Mouse (Mus musculus) heart, postnatal 14 days (tissue): Measurements from ENCODE around the gene Cry2. TPM values are rescaled to one million over a fixed set of nuclear protein-coding genes. Genes with fewer than 3 reads are reported as not detected.

ENCODE experiments used
- DNase-seq, 2 experiments: peaks; one replicate each; pipeline ENCODE4 v3.0.0; 2021 to 2022
- intact Hi-C: fragments of 180-260 bp; cut with DNase I; formaldehyde crosslinking; loops from one replicate; pipeline ENCODE4 v1.15.1; 2025
- total RNA-seq, 2 experiments: library from RNA; stranded (reverse); gene quantifications; 2 replicates each; pipeline ENCODE4 v1.2.3; 2021

Gene Cry2
- total RNA-seq, 2 experiments from 2014 or later, result 20.9 to 26.6 TPM

DNA sequence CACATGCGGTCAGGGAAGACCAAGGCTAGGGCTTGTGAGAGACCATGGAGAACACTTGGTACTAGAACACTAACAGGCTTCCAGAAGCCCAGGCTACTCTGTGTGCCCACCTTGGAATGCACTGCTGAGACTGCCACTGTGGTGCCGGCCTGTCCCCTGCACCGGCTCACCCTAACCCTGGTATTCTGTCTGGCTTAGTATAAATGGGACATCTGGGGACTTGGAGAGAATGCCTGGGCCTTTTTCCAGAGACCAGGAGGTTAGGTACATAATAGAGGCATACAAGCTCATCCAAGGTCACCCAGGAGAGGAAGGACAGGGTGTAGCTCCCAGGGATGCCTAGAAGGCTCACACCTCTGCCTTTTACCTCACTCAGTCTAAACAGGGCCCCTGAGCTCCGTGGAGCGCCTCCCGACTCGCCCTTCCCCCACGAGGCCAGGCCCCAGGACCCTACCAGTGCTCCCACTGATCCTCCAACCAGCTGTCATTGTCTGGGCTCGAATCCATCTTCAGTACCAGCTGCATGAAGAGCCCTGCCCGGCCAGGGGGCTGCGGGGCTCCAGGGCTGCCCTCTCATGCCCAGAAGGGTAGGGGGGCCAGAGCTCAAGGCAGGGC, 42.0 kb downstream of the Cry2 start:
- DNase-seq, result no peak
- intact Hi-C loops, result no loop called here

GRCm38 (mm10) chr2:92391116-92391515, 42.7 kb downstream of the Cry2 start:
- no peak for DNase-seq
- intact Hi-C loops, result no loop called here

GRCm38 (mm10) chr2:92390206-92390930, 43.5 kb downstream of the Cry2 start:
- intact Hi-C loops, result no loop called here
- peak; percentile 38 to 43 for DNase-seq

DNA sequence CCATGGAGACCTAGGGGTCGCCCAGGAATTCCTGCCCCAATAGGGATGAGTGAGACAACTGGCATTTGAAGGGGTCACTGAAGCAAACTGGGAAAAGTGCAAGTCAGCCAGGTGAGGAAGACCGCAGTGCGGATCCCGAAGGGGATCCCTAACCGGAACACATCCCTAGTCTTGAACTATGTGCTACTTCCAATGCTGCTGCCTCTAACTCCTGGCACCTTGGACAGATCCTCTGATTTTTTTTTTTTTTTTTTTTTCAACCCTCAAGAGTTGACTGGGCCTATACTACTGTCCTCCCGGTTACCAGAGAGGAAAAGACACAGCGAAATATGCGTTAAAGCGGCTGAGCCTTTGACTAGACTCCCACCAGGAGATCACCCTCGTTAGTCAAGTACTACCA, 44.2 kb downstream of the Cry2 start:
- DNase-seq, result no peak
- intact Hi-C loops, result no loop called here

DNA sequence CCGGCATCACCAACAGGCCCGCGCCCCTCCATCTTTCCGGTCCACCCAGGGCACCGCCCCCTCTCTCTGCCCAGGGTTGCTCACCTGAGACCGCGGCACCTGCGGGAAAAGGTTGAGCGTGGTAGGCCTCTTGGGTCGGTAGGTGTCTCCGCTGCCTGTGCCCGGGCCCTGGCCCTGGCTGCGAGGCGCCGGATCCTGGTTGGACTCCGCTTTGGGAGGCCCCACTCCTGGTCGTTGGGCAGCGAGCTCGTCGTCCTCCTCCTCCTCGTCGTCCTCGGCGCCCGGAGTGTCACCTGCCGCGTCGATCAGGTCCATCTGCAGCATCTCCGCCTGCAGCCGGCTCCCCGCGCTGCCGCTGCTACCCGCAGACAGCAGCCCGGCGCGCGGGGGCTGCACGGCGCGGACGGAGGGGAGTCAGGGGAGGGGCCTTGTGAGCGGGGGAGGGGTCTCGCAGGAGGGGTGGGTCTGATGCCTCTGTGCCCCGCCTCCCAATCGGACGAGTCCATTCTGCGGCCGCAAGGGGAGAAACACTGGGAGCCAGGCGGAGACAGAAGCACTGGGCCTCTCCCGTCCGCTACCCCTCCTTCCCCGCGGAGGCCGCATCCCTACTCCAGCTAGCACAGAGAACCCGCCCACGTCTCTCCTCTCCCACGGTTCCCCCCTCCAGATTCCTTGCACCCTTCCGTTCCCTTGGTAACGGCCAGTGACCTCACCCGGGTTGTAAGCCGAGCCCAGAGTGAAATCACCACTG, 44.8 kb downstream of the Cry2 start:
- DNase-seq, result peak; percentile 80
- intact Hi-C loops, result no loop called here

- intact Hi-C loops, result no loop called here
- no peak for DNase-seq
Measured at GRCm38 (mm10) chr2:92388081-92388517, 45.7 kb downstream of the Cry2 start.

DNA sequence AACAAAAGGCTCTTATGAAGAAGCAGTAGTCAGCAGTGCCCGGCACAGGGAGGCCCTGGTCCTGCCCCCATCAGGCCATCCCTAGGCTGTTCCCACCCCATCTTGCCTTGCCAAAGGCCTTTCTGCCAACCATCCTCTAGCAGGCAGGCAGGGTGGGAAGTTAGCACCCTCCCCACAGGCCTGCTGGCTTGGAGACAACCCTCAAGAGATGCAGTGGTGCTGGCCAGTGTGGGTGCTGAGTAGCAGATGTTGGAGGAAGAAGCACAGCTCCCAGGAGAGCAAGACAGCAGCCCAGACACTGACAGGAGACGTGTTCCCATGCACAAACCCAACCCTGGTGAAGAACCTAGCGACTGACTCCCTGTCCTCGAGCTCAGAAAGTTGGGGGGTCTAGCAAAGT, 46.2 kb downstream of the Cry2 start:
- intact Hi-C loops, result no loop called here
- no peak for DNase-seq

DNA sequence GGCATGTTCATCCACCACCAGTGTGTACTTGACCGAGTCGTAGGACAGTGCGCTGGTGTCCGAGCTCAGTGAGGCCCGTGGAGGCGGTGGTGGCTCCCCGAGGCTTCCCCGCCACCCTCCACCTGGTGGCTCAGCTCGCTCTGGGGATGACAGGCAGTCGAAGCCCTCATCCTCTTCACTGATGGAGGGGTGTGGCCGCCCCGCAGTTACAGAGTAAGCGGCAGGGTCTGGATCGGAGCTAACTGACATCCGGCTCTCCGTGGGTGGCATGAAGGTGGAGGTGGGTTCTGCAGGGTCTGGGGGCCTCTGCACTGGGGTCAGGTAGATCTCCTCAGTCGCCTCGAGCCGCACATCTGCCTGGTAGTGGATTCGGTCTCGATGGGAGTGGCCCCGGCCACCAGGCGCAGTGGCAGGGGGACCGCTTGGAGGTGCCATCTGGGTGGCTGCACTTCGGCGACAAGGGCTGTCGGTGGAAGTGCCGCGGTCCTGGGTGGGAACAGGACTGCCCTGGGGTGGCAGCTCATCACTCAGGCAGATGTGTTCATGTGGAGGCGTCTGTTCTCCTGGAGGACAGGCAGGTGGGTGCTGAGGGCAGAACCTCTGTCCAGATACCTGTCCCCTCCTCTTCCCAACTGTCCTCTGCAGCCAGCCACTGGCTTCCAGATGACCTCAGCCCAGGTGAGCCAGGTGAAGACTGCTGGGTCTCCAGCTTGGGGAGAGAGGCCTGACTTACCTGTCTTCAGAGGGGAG, 46.8 kb downstream of the Cry2 start:
- intact Hi-C loops, result no loop called here
- DNase-seq, result no peak

GRCm38 (mm10) chr2:92385113-92386051, 48.5 kb downstream of the Cry2 start:
- DNase-seq, result no peak
- intact Hi-C loops, result no loop called here

- DNase-seq, result no peak
- intact Hi-C loops, result no loop called here
Measured at GRCm38 (mm10) chr2:92384101-92384500, 49.7 kb downstream of the Cry2 start.

DNA sequence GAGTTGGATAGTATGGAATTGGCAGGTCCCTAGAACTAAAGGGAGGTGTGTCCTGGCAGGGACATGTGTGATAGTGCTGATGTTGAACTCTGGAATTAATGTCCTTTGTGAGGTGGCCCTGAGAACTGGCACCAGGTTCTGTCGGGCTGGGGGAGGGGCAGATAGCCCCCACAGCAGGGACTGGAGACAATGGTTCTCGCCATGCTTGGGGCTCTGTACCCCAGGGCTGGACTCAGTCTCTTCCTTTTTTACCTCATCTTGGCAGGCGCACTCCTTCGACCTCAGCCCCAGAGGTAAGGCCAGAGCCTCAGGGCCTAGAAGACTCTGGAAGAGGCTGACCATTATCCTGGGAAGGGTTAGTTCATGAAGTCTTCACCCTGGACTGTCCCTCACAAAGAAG, 51.1 kb downstream of the Cry2 start:
- DNase-seq, result no peak
- intact Hi-C loops, result no loop called here

DNA sequence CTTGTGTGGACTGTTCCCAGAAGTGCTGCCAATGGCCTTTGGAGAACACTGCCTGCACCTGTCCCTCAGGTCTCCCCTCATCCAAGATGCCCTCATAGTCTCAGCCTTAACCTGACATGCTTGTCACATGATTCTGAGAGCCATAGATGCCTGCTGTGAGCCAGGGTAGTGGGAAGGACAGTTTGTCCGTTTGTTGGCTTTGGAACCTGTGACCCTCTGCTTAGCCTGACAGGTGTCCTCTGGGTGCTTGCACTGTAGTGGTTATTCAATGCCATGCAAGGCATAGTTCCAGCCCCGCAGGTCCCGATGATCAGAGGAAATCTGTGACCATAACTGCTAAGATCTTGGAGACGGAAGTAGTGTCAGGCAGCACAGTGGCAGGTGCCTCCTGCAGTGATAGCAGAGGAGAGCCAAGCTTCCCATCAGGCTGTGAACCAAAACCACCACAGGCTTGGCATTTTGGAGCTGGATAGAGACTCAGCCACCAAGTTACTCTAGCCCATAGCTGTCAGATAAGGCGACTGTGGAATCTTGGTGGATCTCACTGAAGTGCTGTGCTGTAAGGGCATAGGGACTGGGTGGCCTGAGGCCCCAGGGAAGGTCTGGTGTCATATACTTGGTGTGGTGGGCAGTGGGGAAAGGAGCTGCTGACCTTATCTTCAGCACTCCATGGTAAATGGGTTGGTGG, 51.8 kb downstream of the Cry2 start, which contains the start of gene 1700029I15Rik:
1700029I15Rik (plus strand) TSS at position 638 of the 688 bp plus-strand sequence.
- no peak for DNase-seq
- intact Hi-C loops, result no loop called here

- intact Hi-C loops, result no loop called here
- DNase-seq, result no peak
Measured at GRCm38 (mm10) chr2:92381161-92381560, 52.7 kb downstream of the Cry2 start.

DNA sequence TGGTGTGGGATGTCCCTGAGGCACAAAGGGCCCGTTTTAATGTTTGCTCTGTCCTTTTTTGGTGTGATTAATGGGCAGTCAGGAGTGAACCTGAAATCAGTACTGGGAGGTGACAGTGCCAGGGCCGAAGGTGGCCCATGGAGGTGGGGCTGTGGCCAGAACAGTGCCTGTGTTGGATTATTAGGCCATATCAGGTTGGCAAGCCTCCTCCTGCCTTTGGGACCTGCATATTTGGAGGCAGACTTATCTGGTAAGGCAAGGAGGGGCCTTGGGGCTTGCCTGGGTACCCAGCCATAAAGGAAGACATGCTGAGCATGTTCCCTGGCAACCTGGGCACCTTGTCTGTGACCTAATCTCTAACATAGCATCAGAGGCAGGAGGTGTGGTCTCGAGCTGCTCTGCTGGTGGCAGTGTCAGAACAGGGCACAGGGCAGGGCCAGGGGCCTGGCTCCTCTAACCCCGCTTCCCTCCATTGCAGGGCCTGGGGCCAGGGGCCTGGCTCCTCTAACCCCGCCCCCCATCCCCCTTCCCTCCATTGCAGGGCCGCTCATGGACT, 53.3 kb downstream of the Cry2 start:
- DNase-seq, result no peak
- intact Hi-C loops, result no loop called here

- no peak for DNase-seq
- intact Hi-C loops, result no loop called here
Measured at GRCm38 (mm10) chr2:92379783-92380494, 53.9 kb downstream of the Cry2 start.

DNA sequence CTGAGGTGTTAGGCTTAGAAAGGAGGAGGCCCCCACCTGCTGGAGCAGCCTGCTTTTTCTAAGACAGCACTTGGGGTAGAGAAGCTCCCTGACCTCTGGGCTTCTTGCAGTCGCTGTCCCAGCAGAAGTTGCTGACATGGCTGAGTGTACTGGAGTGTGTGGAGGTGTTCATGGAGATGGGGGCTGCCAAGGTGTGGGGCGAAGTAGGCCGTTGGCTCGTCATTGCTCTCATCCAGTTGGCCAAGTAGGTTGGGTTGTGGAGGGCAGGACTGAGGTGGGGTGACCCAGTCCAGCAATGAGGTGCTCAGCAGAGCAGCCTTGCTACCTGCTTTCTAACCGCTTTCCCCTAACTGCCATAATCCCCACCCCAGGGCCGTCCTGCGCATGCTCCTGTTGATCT, 56.5 kb downstream of the Cry2 start:
- intact Hi-C loops, result no loop called here

GRCm38 (mm10) chr2:92376300-92376699, 57.5 kb downstream of the Cry2 start:
- DNase-seq, result no peak
- intact Hi-C loops, result no loop called here

More for the DNA sequence above, 56.5 kb downstream of the Cry2 start:
- no peak for DNase-seq

DNA sequence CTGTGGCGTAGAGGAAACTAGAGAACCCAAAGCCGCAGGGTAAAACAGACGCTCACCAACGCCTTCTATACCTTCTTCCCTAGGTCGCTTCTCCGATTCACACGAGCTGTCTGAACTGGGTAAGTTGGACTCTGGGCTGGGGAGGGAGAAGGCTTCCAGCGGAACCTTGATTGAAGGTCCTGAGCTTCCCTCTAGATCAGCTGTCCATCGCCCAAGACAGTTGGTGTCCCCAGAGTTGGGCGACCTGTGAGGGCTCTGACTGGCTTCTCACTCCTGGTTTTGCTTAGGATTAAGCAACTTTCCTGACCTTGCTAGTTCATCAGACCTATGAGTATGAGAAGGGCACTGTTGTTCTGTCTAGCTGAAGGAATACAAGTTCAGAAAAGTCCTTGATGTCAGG, 58.1 kb downstream of the Cry2 start:
- intact Hi-C loops, result loop anchor here (2.0 kb wide), 1 partner anchor 61 kb away; no protein-coding TSS in a partner anchor

More for the DNA sequence above, 58.1 kb downstream of the Cry2 start:
- no peak for DNase-seq
